Mouse (Mus musculus) cerebellum, adult 2 months (tissue): ENCODE measurements at regions not wholly inside any gene's neighbourhood (a gene's known extent, or its start where the extent isn't known, plus 50 kb on each side); places are given as distances from the start of the nearest gene placed in this dataset.

ENCODE experiments used
- DNase-seq, 2 experiments: peaks; one replicate each; pipeline ENCODE4 v3.0.0; 2021
- H3K27ac ChIP-seq: fragments of 200-500 bp; 2 replicates; pipeline ENCODE4 v1.5.1; 2012; ENCODE audit warnings: low read length, control low read depth, inconsistent platforms; ENCODE audit not compliant: insufficient read depth
- H3K27me3 ChIP-seq: fragments of 200-500 bp; 2 replicates; pipeline ENCODE4 v1.6.1; 2012; ENCODE audit warnings: inconsistent platforms, mild to moderate bottlenecking, low read length, moderate library complexity; ENCODE audit not compliant: control insufficient read depth, insufficient read depth
- H3K4me1 ChIP-seq: fragments of 200-500 bp; 2 replicates; pipeline ENCODE4 v1.6.1; 2011; ENCODE audit warnings: low read length; ENCODE audit not compliant: control insufficient read depth, insufficient read depth
- H3K4me3 ChIP-seq: fragments of 200-500 bp; replicated peaks from 2 replicates; pipeline ENCODE3; 2011; ENCODE audit warnings: mild to moderate bottlenecking, low read depth, low read length, control low read depth; ENCODE audit not compliant: insufficient read depth
- CTCF ChIP-seq: fragments of 200-500 bp; IDR thresholded peaks from 2 replicates; pipeline ENCODE4 v1.5.1; 2011; ENCODE audit warnings: low read depth, mild to moderate bottlenecking, control low read depth, low read length, moderate library complexity, borderline replicate concordance; ENCODE audit not compliant: insufficient read depth
- POLR2A ChIP-seq: fragments of 200-500 bp; IDR thresholded peaks from 2 replicates; pipeline ENCODE4 v1.6.1; 2011; ENCODE audit warnings: low read length, control low read depth, borderline replicate concordance; ENCODE audit not compliant: insufficient read depth
- WGBS: fragments of 180-500 bp; shearing (Covaris S2); methylation state at CpG from one replicate; pipeline ENCODE4 v1.1.7; 2018; 5-methylcytosine and 5-hydroxymethylcytosine counted together

DNA sequence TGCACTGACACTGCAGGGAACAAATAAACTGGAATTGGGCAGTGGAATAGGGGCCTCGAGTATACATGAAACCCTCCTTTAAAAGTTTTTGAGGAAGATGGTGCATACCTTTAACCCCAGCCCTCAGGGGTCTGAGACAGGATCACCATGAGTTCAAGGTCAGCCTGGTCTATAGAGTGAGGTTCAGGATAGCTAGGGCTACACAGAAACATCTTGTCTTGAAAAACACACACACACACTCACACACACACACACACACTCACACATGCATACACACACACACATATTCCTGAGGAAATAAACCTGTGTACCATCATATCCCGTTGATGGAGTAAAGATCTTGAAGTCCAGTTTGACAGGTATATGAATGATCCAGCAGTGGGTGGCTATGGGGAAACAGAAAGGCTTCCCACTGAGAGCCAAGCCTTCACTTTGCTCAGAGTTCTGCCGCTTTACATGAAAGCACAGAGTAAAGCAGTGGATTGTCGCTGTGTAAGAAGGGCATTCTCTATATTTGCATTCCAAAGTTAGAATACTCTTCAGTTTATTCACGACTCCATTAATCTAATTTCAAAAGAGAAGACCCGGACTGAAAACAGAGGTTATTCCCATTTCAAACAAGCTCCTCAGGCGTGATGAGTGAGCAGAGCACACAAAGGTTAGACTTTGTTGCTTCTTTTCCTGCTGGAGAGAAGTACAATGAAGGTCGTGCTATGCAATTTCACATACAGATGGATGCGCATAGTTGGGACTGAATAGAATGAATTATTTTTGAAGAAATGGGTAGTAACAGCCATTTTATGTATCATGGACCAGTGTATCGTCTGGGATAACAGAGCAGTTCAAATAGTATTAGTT is 508.4 kb downstream of the Olfm4 start:
- no peak for TF ChIP-seq CTCF
- no peak for TF ChIP-seq POLR2A
- no peak for DNase-seq
- 26% methylated on average over 10 of the region's 10 CpGs for WGBS
- H3K4me1 ChIP-seq, result no peaks in the 10 kb centered on the region
- H3K27me3 ChIP-seq, result no peaks in the 10 kb centered on the region
- no peak overlapping the region for H3K4me3 ChIP-seq
- H3K27ac ChIP-seq, result no peak overlapping the region

DNA sequence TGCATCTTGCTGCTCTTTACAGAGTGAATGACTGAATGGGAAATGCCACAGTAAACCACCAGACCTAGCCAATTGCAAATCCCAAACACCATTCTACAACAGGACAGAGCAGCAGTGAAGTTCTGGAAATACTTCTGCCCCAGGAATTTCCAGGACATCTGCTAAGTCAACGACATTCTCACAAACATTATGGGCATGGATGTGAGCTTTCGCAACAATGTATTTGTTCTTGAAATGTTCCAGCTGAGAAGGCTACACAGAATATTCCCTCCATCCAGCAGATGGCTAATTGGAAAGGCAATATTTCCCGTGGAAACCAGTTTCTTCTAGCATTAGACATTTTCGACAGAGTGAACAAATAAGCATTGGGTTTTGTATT is 509.0 kb downstream of the Olfm4 start:
- H3K27me3 ChIP-seq, result no peaks in the 10 kb centered on the region
- H3K4me1 ChIP-seq, result no peaks in the 10 kb centered on the region
- WGBS, result 65% methylated on average over 4 of the region's 4 CpGs
- no peak for DNase-seq
- no peak overlapping the region for H3K27ac ChIP-seq
- H3K4me3 ChIP-seq, result no peak overlapping the region
- TF ChIP-seq CTCF, result no peak
- no peak for TF ChIP-seq POLR2A

DNA sequence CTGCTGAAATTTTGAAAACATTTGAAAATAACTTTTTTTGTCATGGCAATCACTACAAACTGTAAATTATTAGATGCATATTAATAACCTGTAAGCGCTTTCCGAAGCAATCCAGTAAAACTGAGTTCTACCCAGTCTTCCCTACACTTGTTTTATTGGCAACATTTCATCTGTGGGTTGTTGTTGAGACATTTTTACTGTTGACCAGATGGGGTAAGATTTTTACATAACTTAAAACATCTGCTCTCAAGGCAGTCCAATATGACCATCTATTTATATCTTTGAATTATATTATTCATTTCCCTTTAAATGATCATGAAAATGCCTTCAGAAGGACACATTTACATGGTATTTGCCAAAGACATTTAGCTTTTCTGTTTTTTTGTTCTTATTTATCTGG is 520.5 kb downstream of the Olfm4 start:
- Histone ChIP-seq H3K27ac (no peak overlapping the region), H3K27me3 (no peaks in the 10 kb centered on the region), H3K4me3 (no peak overlapping the region), H3K4me1 (no peaks in the 10 kb centered on the region)
- WGBS, result 94% methylated on average over 2 of the region's 2 CpGs
- TF ChIP-seq POLR2A (no peak), CTCF (no peak)
- DNase-seq, result no peak

DNA sequence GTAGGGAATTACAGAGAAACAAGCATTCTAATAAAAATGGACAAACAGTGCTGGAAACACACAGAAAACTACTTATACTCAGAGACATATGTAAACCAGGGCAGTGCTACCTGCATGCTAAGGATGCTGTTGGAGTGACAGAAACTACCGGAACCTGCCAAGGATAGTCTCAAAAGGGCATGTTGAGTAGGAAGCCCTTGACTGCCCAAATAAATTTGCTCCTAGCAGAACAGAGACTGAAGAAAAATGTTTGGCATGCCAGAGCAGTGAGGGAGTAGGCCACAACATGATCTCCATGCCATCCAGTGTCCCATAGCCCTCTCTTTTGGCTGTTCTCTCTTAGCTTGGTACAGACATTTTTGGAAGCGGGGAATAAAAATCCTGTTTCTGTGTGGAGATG is 532.7 kb downstream of the Olfm4 start:
- TF ChIP-seq CTCF (no peak), POLR2A (no peak)
- 65% methylated on average over 2 of the region's 2 CpGs for WGBS
- Histone ChIP-seq H3K4me3 (no peak overlapping the region), H3K27ac (0 out of 2 replicates have a peak overlapping the region, but pooled peaks have one; percentile 36), H3K4me1 (peaks cover 3% of the 10 kb centered on the region), H3K27me3 (no peaks in the 10 kb centered on the region)
- DNase-seq, result no peak

DNA sequence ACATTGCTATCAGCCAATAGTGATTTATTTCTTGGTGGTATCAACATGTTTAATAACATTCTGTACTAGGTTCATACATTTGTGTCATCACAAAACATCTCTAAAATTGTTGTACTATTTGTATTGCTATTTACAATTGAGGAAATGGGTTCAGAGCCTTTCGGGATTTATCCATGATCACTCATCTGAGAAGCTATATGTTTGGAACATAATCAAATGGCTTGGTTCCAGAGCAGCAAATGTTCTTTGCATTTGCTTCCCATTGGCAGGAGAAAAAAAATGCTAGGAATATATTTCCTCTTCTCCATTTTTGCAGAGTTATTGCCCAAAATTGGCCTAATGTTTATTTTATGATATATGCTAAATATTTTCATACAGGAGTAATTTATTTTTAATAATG is 537.3 kb downstream of the Olfm4 start:
- Histone ChIP-seq H3K4me3 (no peak overlapping the region), H3K27ac (no peak overlapping the region), H3K4me1 (peaks cover 3% of the 10 kb centered on the region), H3K27me3 (no peaks in the 10 kb centered on the region)
- 16% methylated on average over 1 of the region's 1 CpGs for WGBS
- no peak for TF ChIP-seq CTCF
- no peak for TF ChIP-seq POLR2A
- DNase-seq, result peak in 1 of 2 experiments; percentile 28

DNA sequence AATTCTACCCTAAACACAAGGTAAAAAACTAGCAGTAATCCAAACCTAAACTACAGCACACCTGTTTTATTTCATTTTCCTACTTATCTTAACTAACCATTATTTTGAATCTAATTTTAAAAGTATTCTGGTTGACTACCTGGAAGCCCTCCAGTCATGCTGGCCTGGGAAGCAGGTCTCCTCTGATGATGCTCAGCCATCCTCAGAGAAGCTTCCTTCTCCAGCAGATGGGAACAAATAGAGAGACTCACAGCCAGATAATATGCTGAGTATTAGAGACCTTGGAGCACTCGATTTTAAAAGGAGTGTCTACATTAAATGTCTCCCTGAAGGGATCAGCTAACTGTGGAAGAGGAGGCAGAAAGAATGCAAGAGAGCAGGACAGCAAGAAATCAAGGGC is 537.8 kb downstream of the Olfm4 start:
- Histone ChIP-seq H3K4me3 (no peak overlapping the region), H3K27me3 (no peaks in the 10 kb centered on the region), H3K4me1 (peaks cover 2% of the 10 kb centered on the region), H3K27ac (no peak overlapping the region)
- TF ChIP-seq POLR2A (no peak), CTCF (no peak)
- 7% methylated on average over 1 of the region's 1 CpGs for WGBS
- peak in 1 of 2 experiments; percentile 49 for DNase-seq

DNA sequence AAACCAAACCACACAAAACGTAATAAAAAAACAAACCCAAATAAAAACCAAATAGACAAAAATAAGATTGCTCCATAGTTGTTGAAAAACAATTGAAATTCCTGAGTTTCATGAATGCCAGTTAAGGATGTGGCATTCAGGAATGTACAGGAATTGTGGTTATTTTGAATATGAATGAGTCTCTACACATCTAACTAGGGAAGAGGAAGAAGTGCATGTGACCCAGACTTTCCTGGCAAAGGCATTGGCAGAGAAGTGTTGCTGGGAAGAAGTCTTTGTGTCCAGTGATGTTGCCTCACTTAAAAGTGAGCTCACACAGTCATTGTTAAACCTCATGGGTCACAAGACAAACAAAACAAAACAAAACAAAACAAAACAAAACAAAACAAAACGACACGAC is 538.7 kb downstream of the Olfm4 start:
- DNase-seq, result no peak
- Histone ChIP-seq H3K4me1 (no peaks in the 10 kb centered on the region), H3K4me3 (no peak overlapping the region), H3K27ac (no peak overlapping the region), H3K27me3 (no peaks in the 10 kb centered on the region)
- TF ChIP-seq CTCF, result no peak
- no peak for TF ChIP-seq POLR2A
- 92% methylated on average over 3 of the region's 3 CpGs for WGBS

DNA sequence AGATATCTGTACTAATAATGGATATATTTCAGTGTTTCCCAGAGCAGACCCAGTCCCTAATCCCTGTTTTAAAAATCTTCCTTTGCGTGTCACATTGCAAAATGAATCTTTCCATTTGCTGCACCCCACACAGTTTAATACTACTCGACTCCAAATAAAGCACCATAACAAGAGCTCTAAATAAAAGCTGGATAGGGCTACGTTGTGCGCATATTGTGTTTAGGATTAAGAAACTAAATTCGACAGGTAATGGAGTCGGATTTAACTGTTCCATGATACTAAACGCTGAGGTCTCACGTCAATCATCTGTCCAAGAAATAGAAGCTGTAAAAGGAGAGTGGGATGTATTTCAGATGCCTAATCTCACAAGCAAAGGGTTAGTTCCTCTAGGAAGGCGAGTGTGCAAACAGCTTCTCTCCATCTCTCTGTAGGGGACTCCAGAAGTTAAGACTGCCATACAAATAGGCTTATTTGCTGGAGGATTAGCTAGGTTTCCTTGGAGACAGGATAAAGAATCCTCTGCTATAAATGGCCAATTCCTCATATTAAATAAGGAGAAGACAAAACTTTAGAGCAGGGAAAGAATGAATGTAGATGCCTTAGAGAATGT is 544.6 kb downstream of the Olfm4 start:
- 68% methylated on average over 9 of the region's 9 CpGs for WGBS
- no peak for DNase-seq

More for the DNA sequence above, 544.6 kb downstream of the Olfm4 start:
- Histone ChIP-seq H3K27ac (no peak overlapping the region), H3K27me3 (no peaks in the 10 kb centered on the region; the same call in 1 of the 2 replicates), H3K4me3 (no peak overlapping the region), H3K4me1 (no peaks in the 10 kb centered on the region)
- TF ChIP-seq POLR2A (no peak), CTCF (no peak)
